Mouse (Mus musculus) leukemia stem cell, adult 10-12 weeks (primary cell): ENCODE results near the gene Chil6. TPM values are rescaled to one million over a fixed set of nuclear protein-coding genes. Genes with fewer than 3 reads are reported as not detected.

ENCODE experiments used
- polyA plus RNA-seq: library from polyadenylated mRNA; stranded (reverse); fragments of >175 nt; gene quantifications from 2 replicates; pipeline ENCODE4 v1.2.3, GENCODE M21; 2012; ENCODE audit warnings: low replicate concordance

Chil6 gene
- polyA plus RNA-seq: not detected in 2 replicates

DNA sequence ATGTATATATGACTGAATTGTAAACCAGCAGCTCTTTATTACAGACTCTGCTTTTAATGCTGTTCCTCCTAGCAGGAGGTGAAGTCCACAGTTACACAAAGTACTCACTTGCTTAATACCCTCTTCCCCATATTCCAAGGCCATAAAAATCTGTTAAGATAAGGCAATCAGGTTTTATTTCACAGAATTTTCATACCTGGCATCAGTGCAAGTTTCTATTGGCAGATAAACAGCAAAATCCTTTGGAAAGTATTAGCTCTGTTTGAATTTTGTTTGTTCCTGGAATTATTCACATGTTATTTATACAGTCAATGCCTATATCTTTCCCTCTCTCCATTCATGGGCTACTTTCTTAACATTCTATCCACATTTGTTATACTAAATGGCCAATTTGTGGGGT lies at the start of gene Chil6:
Gene Chil6 (minus strand): TSS at position 101 of the 400 bp plus-strand sequence.

Other genes with a start within 250 kb of the Chil6 start
- gene Chil3, start 238.6 kb downstream of the Chil6 start, polyA plus RNA-seq: 0.23 TPM in 1 of 2 replicates, not detected in the other
- gene Chil4, start 186.7 kb downstream of the Chil6 start, polyA plus RNA-seq: not detected in 2 replicates
- 1.4 and 2.7 TPM in 2 replicates for gene Dennd2d, start 76.2 kb upstream of the Chil6 start, polyA plus RNA-seq
- gene Dram2, start 141.6 kb upstream of the Chil6 start, polyA plus RNA-seq: 0.15 and 2.9 TPM in 2 replicates
- 2.2 and 5.2 TPM in 2 replicates for gene Cept1, start 141.6 kb upstream of the Chil6 start, polyA plus RNA-seq